Mouse (Mus musculus) midbrain, postnatal 0 days (tissue): Measurements from ENCODE around the gene Rps5. TPM values are rescaled to one million over a fixed set of nuclear protein-coding genes. Genes with fewer than 3 reads are reported as not detected.

Experiments
- ATAC-seq: fragments of 200-750 bp; cut with Nextera tagmentation; 2 replicates; pipeline ENCODE4 v1.8.0; 2017; ENCODE audit warnings: moderate number of reproducible peaks, mild to moderate bottlenecking, moderate TSS enrichment, moderate library complexity; ENCODE audit not compliant: low FRiP score
- DNase-seq: peaks from one replicate; pipeline ENCODE4 v3.0.0-alpha.2; 2015; ENCODE audit warnings: low spot score
- H3K27ac ChIP-seq: fragments of 300-500 bp; sonication (generic); 2 replicates; pipeline ENCODE4 v1.5.1; 2014; ENCODE audit warnings: low read depth, mild to moderate bottlenecking, low read length, mixed read lengths
- H3K27me3 ChIP-seq: fragments of 300-500 bp; sonication (generic); 2 replicates; pipeline ENCODE4 v1.6.1; 2014; ENCODE audit warnings: low read length, control low read depth, mixed read lengths; ENCODE audit not compliant: insufficient read depth
- H3K36me3 ChIP-seq: fragments of 300-500 bp; sonication (generic); 2 replicates; pipeline ENCODE4 v1.6.1; 2014; ENCODE audit warnings: low read length, control low read depth, mixed read lengths; ENCODE audit not compliant: insufficient read depth
- H3K4me1 ChIP-seq: fragments of 300-500 bp; sonication (generic); 2 replicates; pipeline ENCODE4 v1.6.1; 2014; ENCODE audit warnings: mild to moderate bottlenecking, control low read depth, antibody characterized with exemption, low read length, mixed read lengths; ENCODE audit not compliant: insufficient read depth
- H3K4me2 ChIP-seq: fragments of 300-500 bp; sonication (generic); 2 replicates; pipeline ENCODE4 v1.6.1; 2014; ENCODE audit warnings: low read depth, mild to moderate bottlenecking, low read length, mixed read lengths; ENCODE audit not compliant: poor library complexity, severe bottlenecking
- H3K4me3 ChIP-seq: fragments of 300-500 bp; sonication (generic); 2 replicates; pipeline ENCODE4 v1.5.1; 2014; ENCODE audit warnings: low read depth, mild to moderate bottlenecking, low read length, moderate library complexity
- H3K9ac ChIP-seq: fragments of 300-500 bp; sonication (generic); replicated peaks from 2 replicates; pipeline ENCODE4 v1.6.1; 2014; ENCODE audit warnings: mild to moderate bottlenecking, low read length, moderate library complexity, mixed read lengths; ENCODE audit not compliant: poor library complexity, severe bottlenecking
- H3K9me3 ChIP-seq: fragments of 300-500 bp; sonication (generic); 2 replicates; pipeline ENCODE4 v1.6.1; 2016; ENCODE audit warnings: low read length, control low read depth
- CTCF ChIP-seq: IDR thresholded peaks from 2 replicates; pipeline ENCODE4 v1.5.1; 2016; ENCODE audit warnings: antibody characterized with exemption, mild to moderate bottlenecking
- WGBS: fragments of 180-500 bp; shearing (Covaris S2); extraction: QIAGEN DNeasy Blood & Tissue Kit; methylation state at CpG from one replicate; pipeline ENCODE4 v1.1.7; 2014; 5-methylcytosine and 5-hydroxymethylcytosine counted together
- polyA plus RNA-seq: library from polyadenylated mRNA; unstranded; fragments of >200 nt; fragmentation: Nextera tagmentation; extraction: Ambion mirVana; gene quantifications from 2 replicates; pipeline ENCODE4 v1.2.1, GENCODE M21; 2015
- total RNA-seq: library from RNA; depleted of rRNA; stranded (reverse); fragments of >200 nt; gene quantifications from 2 replicates; pipeline ENCODE4 v1.2.3, GENCODE M21; 2014; rRNA removed

Rps5 gene
- total and polyA plus RNA-seq, 2 experiments from 2014 or later = 583 to 1,185 TPM

DNA sequence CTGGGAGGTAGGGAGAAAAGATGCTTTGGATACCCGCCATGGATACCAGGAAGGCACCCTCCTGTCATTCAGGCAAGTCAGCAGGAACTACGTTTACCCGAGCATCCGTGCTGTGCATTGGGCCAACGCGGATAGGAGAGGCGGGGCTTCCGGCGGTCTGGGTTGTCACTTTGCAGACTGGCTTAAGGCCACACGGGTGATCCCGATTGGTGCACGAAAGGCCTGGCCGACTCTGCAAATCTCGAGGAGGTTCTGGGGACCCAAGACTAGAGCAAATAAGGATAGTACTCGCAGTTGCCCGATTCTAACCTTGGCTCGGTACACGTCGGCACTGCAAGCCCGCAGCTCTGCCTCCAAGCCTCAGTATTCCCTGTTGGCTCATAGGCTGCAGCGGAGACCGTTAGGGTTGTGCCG lies 43.6 kb downstream of the Rps5 start, which contains the start of gene Zfp324:
Gene Zfp324, plus strand, starts transcription at position 161 of the 414 bp plus-strand sequence.
- TF ChIP-seq CTCF = no peak

DNA sequence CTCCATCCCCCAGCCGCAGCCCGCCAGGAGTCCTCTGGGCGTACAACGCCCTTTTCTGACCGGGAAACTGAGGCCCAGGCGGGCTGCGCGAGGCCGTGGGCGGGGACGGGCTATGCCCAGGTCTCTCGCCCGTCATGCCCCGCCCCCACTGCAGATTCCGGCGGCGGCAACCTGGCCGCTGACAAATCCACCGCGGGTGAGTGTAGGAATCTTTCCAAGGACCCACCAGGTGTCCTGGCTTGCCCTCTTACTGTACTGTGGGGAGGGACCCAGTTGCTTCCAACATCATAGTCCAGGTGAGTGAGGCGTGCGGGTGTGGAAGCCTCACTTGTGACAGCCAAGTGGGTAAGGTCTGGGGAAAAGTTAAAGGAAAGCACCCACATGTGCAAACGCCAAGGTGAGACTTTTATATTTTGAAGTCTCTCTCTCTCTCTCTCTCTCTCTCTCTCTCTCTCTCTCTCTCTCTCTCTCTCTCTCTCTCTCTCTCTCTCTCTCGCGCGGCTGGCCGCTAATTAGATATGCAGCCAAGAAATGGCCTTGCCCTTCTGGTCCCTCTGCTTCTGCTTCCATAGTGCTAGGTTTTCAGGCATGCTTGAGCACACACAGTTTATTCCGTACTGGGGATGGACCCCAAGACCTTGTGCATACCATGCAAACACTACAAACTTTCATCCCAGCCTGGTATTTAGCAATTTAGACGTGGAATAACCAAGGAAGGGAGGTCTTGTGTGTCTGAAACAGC lies 44.2 kb downstream of the Rps5 start:
- Histone ChIP-seq H3K4me2 (peak overlapping the region; percentile 96), H3K36me3 (peaks cover 25% of the 10 kb centered on the region), H3K9ac (peak overlapping the region; percentile 87), H3K9me3 (no peaks in the 10 kb centered on the region), H3K4me1 (peaks cover 7% of the 10 kb centered on the region), H3K27me3 (no peaks in the 10 kb centered on the region), H3K27ac (peak overlapping the region; percentile 71), H3K4me3 (peak overlapping the region; percentile 85)
- DNase-seq (peak; percentile 27), ATAC-seq (peak; percentile 56)
- under 1% methylated on average over 27 of the region's 29 CpGs for WGBS
- TF ChIP-seq CTCF = no peak

More for the DNA sequence above, 43.6 kb downstream of the Rps5 start, which contains the start of gene Zfp324:
- ATAC-seq (peak; percentile 89), DNase-seq (peak; percentile 94)
- Histone ChIP-seq H3K36me3 (peaks cover 19% of the 10 kb centered on the region), H3K9me3 (no peaks in the 10 kb centered on the region), H3K27ac (peak within 1 kb of the TSS; percentile 71), H3K4me2 (peak within 1 kb of the TSS; percentile 96), H3K9ac (peak within 1 kb of the TSS; percentile 87), H3K4me1 (peaks cover 7% of the 10 kb centered on the region), H3K4me3 (peak within 1 kb of the TSS; percentile 85), H3K27me3 (no peaks in the 10 kb centered on the region)
- WGBS = under 1% methylated on average over 23 of the region's 23 CpGs

DNA sequence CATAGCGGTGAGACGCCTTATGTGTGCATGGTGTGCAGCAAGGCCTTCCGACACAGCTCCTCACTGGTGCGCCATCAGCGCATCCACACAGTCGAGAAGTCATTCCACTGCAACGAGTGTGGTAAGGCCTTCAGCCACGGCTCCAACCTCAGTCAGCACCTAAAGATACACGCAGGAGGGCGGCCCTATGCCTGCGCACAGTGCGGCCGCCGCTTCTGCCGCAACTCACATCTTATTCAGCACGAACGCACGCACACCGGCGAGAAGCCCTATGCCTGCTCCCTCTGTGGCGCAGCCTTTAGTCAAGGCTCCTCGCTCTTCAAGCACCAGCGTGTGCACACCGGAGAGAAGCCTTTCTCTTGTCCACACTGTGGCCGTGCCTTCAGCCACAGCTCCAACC lies 48.8 kb downstream of the Rps5 start:
- Histone ChIP-seq H3K9ac (no peak overlapping the region), H3K4me3 (no peak overlapping the region), H3K36me3 (peaks cover 34% of the 10 kb centered on the region), H3K27me3 (no peaks in the 10 kb centered on the region), H3K4me1 (no peaks in the 10 kb centered on the region), H3K4me2 (no peak overlapping the region), H3K27ac (no peak overlapping the region), H3K9me3 (no peaks in the 10 kb centered on the region)
- 96% methylated on average over 25 of the region's 25 CpGs for WGBS
- DNase-seq (no peak), ATAC-seq (no peak)
- no peak for TF ChIP-seq CTCF

Other genes with a start within 250 kb of the Rps5 start
- not detected in 2 replicates for gene Vmn2r55, start 237.3 kb upstream of the Rps5 start, total RNA-seq
- 0.09 TPM in 1 of 2 replicates, not detected in the other for gene Vmn2r55, start 237.3 kb upstream of the Rps5 start, polyA plus RNA-seq
- gene Vmn2r56, start 187.3 kb upstream of the Rps5 start, total RNA-seq = not detected in 2 replicates
- gene Vmn2r56, start 187.3 kb upstream of the Rps5 start, polyA plus RNA-seq = 0.02 and 0.05 TPM in 2 replicates
- 19.2 and 34.3 TPM in 2 replicates for gene Zscan18, start 118.7 kb upstream of the Rps5 start, total RNA-seq
- 25.5 and 27.0 TPM in 2 replicates for gene Zscan18, start 118.7 kb upstream of the Rps5 start, polyA plus RNA-seq
- 16.6 and 18.6 TPM in 2 replicates for gene Zfp329, start 103.4 kb upstream of the Rps5 start, total RNA-seq
- gene Zfp329, start 103.4 kb upstream of the Rps5 start, polyA plus RNA-seq = 16.1 and 22.3 TPM in 2 replicates
- 11.8 and 18.4 TPM in 2 replicates for gene Zfp110, start 87.5 kb upstream of the Rps5 start, total RNA-seq
- gene Zfp110, start 87.5 kb upstream of the Rps5 start, polyA plus RNA-seq = 18.1 and 19.4 TPM in 2 replicates
- gene Zfp128, start 41.1 kb upstream of the Rps5 start, total RNA-seq = 16.6 and 17.9 TPM in 2 replicates
- 2.0 and 3.0 TPM in 2 replicates for gene Zfp128, start 41.1 kb upstream of the Rps5 start, polyA plus RNA-seq
- gene Zscan22, start 24.5 kb upstream of the Rps5 start, total RNA-seq = 4.4 and 8.3 TPM in 2 replicates
- 2.6 and 3.7 TPM in 2 replicates for gene Zscan22, start 24.5 kb upstream of the Rps5 start, polyA plus RNA-seq
- gene Rnf225, start 5.1 kb downstream of the Rps5 start, total RNA-seq = 1.9 and 2.7 TPM in 2 replicates
- 1.1 and 1.2 TPM in 2 replicates for gene Rnf225, start 5.1 kb downstream of the Rps5 start, polyA plus RNA-seq
- gene Zfp324, start 43.5 kb downstream of the Rps5 start, total RNA-seq = 31.7 and 35.4 TPM in 2 replicates
- gene Zfp324, start 43.5 kb downstream of the Rps5 start, polyA plus RNA-seq = 7.7 and 9.0 TPM in 2 replicates
- 11.9 and 13.0 TPM in 2 replicates for gene Zfp446, start 55.6 kb downstream of the Rps5 start, total RNA-seq
- gene Zfp446, start 55.6 kb downstream of the Rps5 start, polyA plus RNA-seq = 8.2 and 8.9 TPM in 2 replicates
- not detected in 2 replicates for gene Slc27a5, start 75.9 kb downstream of the Rps5 start, total RNA-seq
- gene Slc27a5, start 75.9 kb downstream of the Rps5 start, polyA plus RNA-seq = 0.18 and 0.21 TPM in 2 replicates
- 467 and 650 TPM in 2 replicates for gene Trim28, start 76.8 kb downstream of the Rps5 start, total RNA-seq
- gene Trim28, start 76.8 kb downstream of the Rps5 start, polyA plus RNA-seq = 187 and 190 TPM in 2 replicates
- 37.5 and 70.8 TPM in 2 replicates for gene Zbtb45, start 87.7 kb downstream of the Rps5 start, total RNA-seq
- gene Zbtb45, start 87.7 kb downstream of the Rps5 start, polyA plus RNA-seq = 29.0 and 31.8 TPM in 2 replicates
- 67.6 and 114 TPM in 2 replicates for gene Chmp2a, start 112.5 kb downstream of the Rps5 start, total RNA-seq
- 198 and 205 TPM in 2 replicates for gene Chmp2a, start 112.5 kb downstream of the Rps5 start, polyA plus RNA-seq
- gene Ube2m, start 116.0 kb downstream of the Rps5 start, total RNA-seq = 359 and 383 TPM in 2 replicates
- 146 and 147 TPM in 2 replicates for gene Ube2m, start 116.0 kb downstream of the Rps5 start, polyA plus RNA-seq
- 13.2 and 14.4 TPM in 2 replicates for gene Mzf1, start 132.5 kb downstream of the Rps5 start, total RNA-seq
- 12.2 TPM in 2 replicates for gene Mzf1, start 132.5 kb downstream of the Rps5 start, polyA plus RNA-seq
- 0.33 and 0.85 TPM in 2 replicates for gene Vmn1r85, start 172.9 kb downstream of the Rps5 start, total RNA-seq
- gene Vmn1r85, start 172.9 kb downstream of the Rps5 start, polyA plus RNA-seq = 0.25 and 0.27 TPM in 2 replicates
- not detected in 2 replicates for gene Vmn1r86, start 197.6 kb downstream of the Rps5 start, total RNA-seq
- gene Vmn1r86, start 197.6 kb downstream of the Rps5 start, polyA plus RNA-seq = not detected in 2 replicates
- gene Vmn1r87, start 217.9 kb downstream of the Rps5 start, total RNA-seq = not detected in 2 replicates
- not detected in 2 replicates for gene Vmn1r87, start 217.9 kb downstream of the Rps5 start, polyA plus RNA-seq
- gene Vmn1r88, start 237.3 kb downstream of the Rps5 start, total RNA-seq = not detected in 2 replicates
- gene Vmn1r88, start 237.3 kb downstream of the Rps5 start, polyA plus RNA-seq = 0.01 TPM in 1 of 2 replicates, not detected in the other